Mouse (Mus musculus) cerebral cortex, adult 2 months (tissue): ENCODE data around the gene Olfr774.

Source experiments
- WGBS: fragments of 180-500 bp; shearing (Covaris S2); methylation state at CpG from one replicate; pipeline ENCODE4 v1.1.7; 2018; 5-methylcytosine and 5-hydroxymethylcytosine counted together

Gene Olfr774

DNA sequence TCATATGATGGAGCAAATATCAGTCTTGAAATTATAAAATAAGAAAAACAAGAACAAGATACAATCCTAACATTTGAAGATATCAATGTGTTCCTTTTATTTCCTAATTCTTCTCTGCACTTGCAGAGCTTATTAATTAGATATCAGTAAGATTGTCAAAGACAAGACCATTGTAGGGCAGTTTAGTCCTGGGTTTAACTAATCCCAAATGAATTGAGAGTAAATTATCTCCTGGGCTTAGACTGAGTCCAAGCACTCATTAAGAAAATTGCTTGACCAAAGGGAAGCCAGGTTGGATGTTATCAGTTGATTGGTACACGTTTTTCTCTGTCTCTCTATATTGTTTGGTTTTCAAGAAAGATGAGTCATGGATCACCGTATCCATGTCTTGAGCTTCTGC is at the start of gene Olfr774:
Olfr774 (plus strand) TSS at position 301 of the 400 bp plus-strand sequence.
- WGBS = 79% methylated on average over 2 of the region's 2 CpGs

DNA sequence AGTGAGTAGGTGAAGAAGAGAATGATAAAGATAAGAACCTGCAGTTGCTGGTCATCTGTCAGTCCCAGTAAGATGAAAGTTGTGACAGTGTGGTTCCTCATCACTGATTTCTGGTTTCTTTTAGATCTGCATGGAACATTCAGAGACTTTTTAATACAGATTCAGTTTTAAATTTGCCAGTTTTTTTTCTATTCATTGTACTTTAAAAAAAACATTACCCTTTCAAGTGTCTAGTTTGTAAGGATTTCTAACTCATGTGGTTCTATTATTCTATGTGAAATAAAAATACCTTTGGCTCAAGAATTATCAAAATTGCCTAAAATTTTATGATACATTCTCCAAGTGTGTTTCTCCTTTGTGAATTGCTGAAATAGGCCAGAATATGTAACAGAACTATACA is 48.7 kb upstream of the Olfr774 start, which contains the start of gene Olfr773:
Olfr773 (minus strand) TSS at position 101 of the 400 bp plus-strand sequence.

GRCm38 (mm10) chr10:129230737-129231136 is 5.3 kb upstream of the Olfr774 start:
- WGBS = 47% methylated on average over 1 of the region's 1 CpGs

GRCm38 (mm10) chr10:129248112-129248511 is 12.1 kb downstream of the Olfr774 start, which contains the start of gene Olfr775:
Olfr775 (plus strand) TSS chr10:129248412.
- WGBS = 72% methylated on average over 3 of the region's 3 CpGs

GRCm38 (mm10) chr10:129258827-129259226 is 22.8 kb downstream of the Olfr774 start, which contains the start of gene Olfr776:
Olfr776 (plus strand) TSS chr10:129259127.

GRCm38 (mm10) chr10:129271081-129271535 is 35.1 kb downstream of the Olfr774 start, which contains the start of gene Olfr777:
Olfr777 (minus strand) TSS chr10:129271485.
- WGBS = 95% methylated on average over 2 of the region's 2 CpGs
